Comparison of ENCODE assay signal across 18 mouse cellular contexts in the genomic region with DNA sequence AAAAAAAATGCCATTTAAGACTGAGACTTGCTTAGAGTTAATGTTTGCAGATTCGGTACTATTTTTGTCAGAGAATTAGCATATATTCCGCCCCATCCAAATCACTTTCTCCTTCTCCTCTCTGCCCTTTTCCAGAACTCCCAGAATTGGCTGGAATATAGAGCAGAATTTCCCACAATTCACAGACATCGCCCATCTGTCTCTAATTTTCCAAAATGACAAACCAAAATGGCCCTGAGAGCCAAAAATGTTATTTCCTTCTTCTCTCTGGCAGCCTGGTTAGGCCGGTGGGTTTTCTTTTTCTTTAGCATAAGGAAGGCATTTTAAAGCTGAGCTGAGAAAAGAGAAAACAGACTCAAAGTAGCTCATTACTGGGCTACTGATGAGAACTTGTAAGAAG.
DNase-seq lines count a peak whose midpoint lies in the region; ATAC-seq and TF ChIP-seq lines count a peak whose summit lies in the region.
"Had no signal": no experiment of that assay in that cellular context is flagged by ENCODE, and none has a peak within 500 bp of the region (broad histone marks: within the 10 kb centered on the region; RNA-seq: fewer than 3 reads in every experiment).

No protein-coding gene starts in this region.

- no peaks in the 10 kb centered on the region for H3K9me3 ChIP-seq in forebrain, embryonic 13.5 days (replicated peaks)
- H3K9me3 ChIP-seq in forebrain, embryonic 11.5 days (ENCODE audit: control insufficient read depth, low read length) = no peaks in the 10 kb centered on the region
- H3K9me3 ChIP-seq in embryonic facial prominence, embryonic 12.5 days = no peaks in the 10 kb centered on the region
- no peaks in the 10 kb centered on the region for H3K9me3 ChIP-seq in limb, embryonic 13.5 days
- no peaks in the 10 kb centered on the region for H3K9me3 ChIP-seq in kidney, embryonic 15.5 days (replicated peaks)

- ATAC-seq in forebrain, embryonic 13.5 days = peak; percentile 30; the same call in 1 of the 2 replicates
- ATAC-seq in forebrain, embryonic 11.5 days (replicated peaks; ENCODE audit: low FRiP score) = no peak
- no peak for ATAC-seq in embryonic facial prominence, embryonic 12.5 days (ENCODE audit: insufficient number of reproducible peaks, insufficient read depth, low FRiP score, low TSS enrichment)
- ATAC-seq in limb, embryonic 13.5 days (ENCODE audit: low FRiP score, low read depth) = no peak
- no peak for ATAC-seq in kidney, embryonic 15.5 days (replicated peaks; ENCODE audit: low FRiP score)
- ATAC-seq: inflammation-experienced regulatory T-cells, adult 6 months; liver, postnatal 0 days had no signal

- WGBS in forebrain, embryonic 13.5 days = 86% methylated on average over 4 of the region's 4 CpGs
- 85% methylated on average over 4 of the region's 4 CpGs for WGBS in forebrain, embryonic 11.5 days
- 42% methylated on average over 4 of the region's 4 CpGs for WGBS in embryonic facial prominence, embryonic 12.5 days
- 55% methylated on average over 4 of the region's 4 CpGs for WGBS in limb, embryonic 13.5 days
- 90% methylated on average over 4 of the region's 4 CpGs for WGBS in kidney, embryonic 15.5 days

- intact Hi-C loops in heart, postnatal 36 days (cut with DNase I) = no loop called here

- no peaks in the 10 kb centered on the region for H3K4me1 ChIP-seq in forebrain, embryonic 13.5 days
- no peaks in the 10 kb centered on the region for H3K4me1 ChIP-seq in forebrain, embryonic 11.5 days (replicated peaks; ENCODE audit: control insufficient read depth, insufficient read depth, low read length)
- H3K4me1 ChIP-seq in embryonic facial prominence, embryonic 12.5 days = peaks cover 12% of the 10 kb centered on the region; the same call in 1 of the 2 replicates
- peaks cover 20% of the 10 kb centered on the region; the same call in 1 of the 2 replicates for H3K4me1 ChIP-seq in limb, embryonic 13.5 days
- no peaks in the 10 kb centered on the region for H3K4me1 ChIP-seq in kidney, embryonic 15.5 days

- H3K4me3 ChIP-seq in forebrain, embryonic 13.5 days = no peak overlapping the region
- no peak overlapping the region for H3K4me3 ChIP-seq in forebrain, embryonic 11.5 days (ENCODE audit: low read depth, low read length)
- no peak overlapping the region for H3K4me3 ChIP-seq in layer of hippocampus, adult 2 months
- H3K4me3 ChIP-seq in embryonic facial prominence, embryonic 12.5 days = no peak overlapping the region
- H3K4me3 ChIP-seq in limb, embryonic 13.5 days = no peak overlapping the region
- H3K4me3 ChIP-seq in kidney, embryonic 15.5 days (replicated peaks) = no peak overlapping the region

- H3K4me2 ChIP-seq in forebrain, embryonic 13.5 days = no peak overlapping the region
- no peak overlapping the region for H3K4me2 ChIP-seq in forebrain, embryonic 11.5 days (ENCODE audit: low read depth, low read length, severe bottlenecking)
- H3K4me2 ChIP-seq in embryonic facial prominence, embryonic 12.5 days (replicated peaks) = no peak overlapping the region
- H3K4me2 ChIP-seq in limb, embryonic 13.5 days (replicated peaks) = no peak overlapping the region
- H3K4me2 ChIP-seq in kidney, embryonic 15.5 days = no peak overlapping the region

- H3K36me3 ChIP-seq in forebrain, embryonic 13.5 days (ENCODE audit: poor library complexity, severe bottlenecking) = no peaks in the 10 kb centered on the region
- H3K36me3 ChIP-seq in forebrain, embryonic 11.5 days (ENCODE audit: control insufficient read depth, insufficient read depth, low read length) = no peaks in the 10 kb centered on the region
- no peaks in the 10 kb centered on the region for H3K36me3 ChIP-seq in embryonic facial prominence, embryonic 12.5 days
- H3K36me3 ChIP-seq in limb, embryonic 13.5 days = no peaks in the 10 kb centered on the region
- H3K36me3 ChIP-seq in kidney, embryonic 15.5 days = no peaks in the 10 kb centered on the region

- H3K27ac ChIP-seq in forebrain, embryonic 13.5 days = no peak overlapping the region
- H3K27ac ChIP-seq in forebrain, embryonic 11.5 days (ENCODE audit: low read depth, low read length) = no peak overlapping the region
- H3K27ac ChIP-seq in layer of hippocampus, adult 2 months = peak overlapping the region; percentile 43; the same call in 1 of the 2 replicates
- peak overlapping the region; percentile 83 for H3K27ac ChIP-seq in embryonic facial prominence, embryonic 12.5 days
- H3K27ac ChIP-seq in limb, embryonic 13.5 days = peak overlapping the region; percentile 52; the same call in 1 of the 2 replicates
- H3K27ac ChIP-seq in kidney, embryonic 15.5 days = no peak overlapping the region

- no peaks in the 10 kb centered on the region for H3K27me3 ChIP-seq in forebrain, embryonic 13.5 days
- H3K27me3 ChIP-seq in forebrain, embryonic 11.5 days (ENCODE audit: control insufficient read depth, insufficient read depth, low read length) = no peaks in the 10 kb centered on the region
- no peaks in the 10 kb centered on the region for H3K27me3 ChIP-seq in embryonic facial prominence, embryonic 12.5 days
- H3K27me3 ChIP-seq in limb, embryonic 13.5 days = no peaks in the 10 kb centered on the region
- no peaks in the 10 kb centered on the region for H3K27me3 ChIP-seq in kidney, embryonic 15.5 days
- H3K27me3 ChIP-seq: CH12.LX had no signal

- no peak overlapping the region for H3K9ac ChIP-seq in forebrain, embryonic 13.5 days
- no peak overlapping the region for H3K9ac ChIP-seq in forebrain, embryonic 11.5 days (ENCODE audit: low read length)
- no peak overlapping the region for H3K9ac ChIP-seq in embryonic facial prominence, embryonic 12.5 days
- no peak overlapping the region for H3K9ac ChIP-seq in limb, embryonic 13.5 days
- no peak overlapping the region for H3K9ac ChIP-seq in kidney, embryonic 15.5 days
- H3K9ac ChIP-seq: liver, postnatal 0 days had no signal

- DNase-seq in forebrain, embryonic 11.5 days (ENCODE audit: low spot score) = no peak
- peak; percentile 37 to 51 for DNase-seq in layer of hippocampus, adult 2 months (ENCODE audit: low spot score in 2 of 2)
- DNase-seq in layer of hippocampus, adult 8-10 months (ENCODE audit: low spot score in 2 of 2) = no peak
- DNase-seq in heart, postnatal 36 days = no peak
- DNase-seq: cerebellum, adult 11 months; cerebellum, postnatal 36 days; gastrocnemius, postnatal 10 days; left cerebral cortex, postnatal 4 days; liver, postnatal 0 days; lung, postnatal 4 days; midbrain, embryonic 14.5 days; thymus, postnatal 25 days had no signal

- no peak for TF ChIP-seq CTCF in layer of hippocampus, adult 2 months (conservative IDR thresholded peaks at IDR 0.05)

Comparison
In these comparisons a context has a peak if more than half of its experiments do, and no peak if none do; other contexts are left out.
1. DNase-seq: peak in layer of hippocampus, adult 2 months (2 of 2); none in forebrain, embryonic 11.5 days (single experiment), layer of hippocampus, adult 8-10 months (0 of 2) and heart, postnatal 36 days (0 of 2).
2. H3K27ac ChIP-seq: peak in layer of hippocampus, adult 2 months (single experiment), embryonic facial prominence, embryonic 12.5 days (single experiment) and limb, embryonic 13.5 days (single experiment); none in forebrain, embryonic 13.5 days (single experiment), forebrain, embryonic 11.5 days (single experiment) and kidney, embryonic 15.5 days (single experiment).